Comparison of ENCODE assay signal across 27 mouse cellular contexts in genomic region chr8:125309985-125310384, GRCm38 (mm10).
DNase-seq lines count a peak whose midpoint lies in the region; ATAC-seq and TF ChIP-seq lines count a peak whose summit lies in the region.
"Had no signal": no experiment of that assay in that cellular context is flagged by ENCODE, and none has a peak within 500 bp of the region (broad histone marks: within the 10 kb centered on the region; RNA-seq: fewer than 3 reads in every experiment).

No protein-coding gene starts in this region.

- intact Hi-C loops in left cerebral cortex, postnatal 14 days (cut with DNase I), result no loop called here

- H3K27ac ChIP-seq in kidney, embryonic 15.5 days, result 0 out of 2 replicates have a peak overlapping the region, but pooled peaks have one; percentile 28
- H3K27ac ChIP-seq: embryonic facial prominence, embryonic 10.5 days; embryonic facial prominence, embryonic 15.5 days; forebrain, embryonic 12.5 days; heart, embryonic 15.5 days; intestine, embryonic 15.5 days; kidney, postnatal 0 days; limb, embryonic 12.5 days; liver, embryonic 15.5 days had no signal

- no peak overlapping the region for H3K4me2 ChIP-seq in kidney, embryonic 15.5 days
- H3K4me2 ChIP-seq: embryonic facial prominence, embryonic 15.5 days; forebrain, embryonic 12.5 days; heart, embryonic 15.5 days; intestine, embryonic 15.5 days; limb, embryonic 12.5 days; liver, embryonic 15.5 days; lung, embryonic 14.5 days had no signal

- no peak for ATAC-seq in kidney, embryonic 15.5 days (replicated peaks; ENCODE audit: low FRiP score)
- ATAC-seq: CD4-positive, CD25-positive, alpha-beta regulatory T cell, adult 4 months; hindbrain, embryonic 16.5 days; intestine, embryonic 15.5 days had no signal

- DNase-seq in kidney, postnatal 10 days, result no peak
- DNase-seq in left cerebral cortex, postnatal 14 days (ENCODE audit: low spot score in 2 of 2), result peak; percentile 19 to 27
- no peak for DNase-seq in left cerebral cortex, adult 11 months (ENCODE audit: low spot score)
- peak; percentile 58 for DNase-seq in brain, embryonic 14.5 days (ENCODE audit: low read depth)
- DNase-seq in right cerebral cortex, postnatal 36 days (ENCODE audit: low spot score in 2 of 2), result peak; percentile 10 to 30
- DNase-seq in MN1 (ENCODE audit: low spot score), result no peak
- DNase-seq: adrenal gland, postnatal 36 days; cerebellum, adult 9-10 months; gastrocnemius, postnatal 25 days; heart, adult 11 months; kidney, adult 2 months; lung, embryonic 14.5 days; lung, postnatal 14 days; midbrain, embryonic 14.5 days; thymus, postnatal 4 days had no signal

- no peaks in the 10 kb centered on the region for H3K27me3 ChIP-seq in kidney, embryonic 15.5 days
- H3K27me3 ChIP-seq: heart, embryonic 15.5 days; intestine, embryonic 15.5 days; limb, embryonic 12.5 days; liver, embryonic 15.5 days had no signal

- H3K4me3 ChIP-seq in kidney, embryonic 15.5 days (replicated peaks), result no peak overlapping the region
- H3K4me3 ChIP-seq: embryonic facial prominence, embryonic 10.5 days; embryonic facial prominence, embryonic 15.5 days; forebrain, embryonic 12.5 days; heart, embryonic 10.5 days; heart, embryonic 15.5 days; intestine, embryonic 15.5 days; limb, embryonic 12.5 days; liver, embryonic 15.5 days had no signal

- no peaks in the 10 kb centered on the region for H3K36me3 ChIP-seq in kidney, embryonic 15.5 days
- H3K36me3 ChIP-seq: embryonic facial prominence, embryonic 10.5 days; embryonic facial prominence, embryonic 15.5 days; forebrain, embryonic 12.5 days; heart, embryonic 15.5 days; intestine, embryonic 15.5 days; limb, embryonic 12.5 days; liver, embryonic 15.5 days had no signal

- WGBS in kidney, embryonic 15.5 days, result 59% methylated on average over 14 of the region's 14 CpGs

- H3K4me1 ChIP-seq in kidney, embryonic 15.5 days, result peaks cover 36% of the 10 kb centered on the region
- H3K4me1 ChIP-seq: liver, embryonic 15.5 days had no signal

- TF ChIP-seq CTCF in brain, embryonic 14.5 days (IDR thresholded peaks at IDR 0.05; ENCODE audit: borderline replicate concordance, extremely low read depth, insufficient read depth, insufficient read length), result no peak

- TF ChIP-seq POLR2A in brain, embryonic 14.5 days (IDR thresholded peaks at IDR 0.05; ENCODE audit: borderline replicate concordance, extremely low read depth, insufficient read depth, insufficient read length, poor library complexity, severe bottlenecking), result no peak

- H3K9ac ChIP-seq in kidney, embryonic 15.5 days, result no peak overlapping the region
- H3K9ac ChIP-seq: embryonic facial prominence, embryonic 15.5 days; forebrain, embryonic 12.5 days; heart, embryonic 15.5 days; intestine, embryonic 15.5 days; limb, embryonic 12.5 days; liver, embryonic 15.5 days; lung, embryonic 14.5 days had no signal

- H3K9me3 ChIP-seq in kidney, embryonic 15.5 days (replicated peaks), result peaks cover 2% of the 10 kb centered on the region; the same call in 1 of the 2 replicates
- H3K9me3 ChIP-seq: embryonic facial prominence, embryonic 10.5 days; embryonic facial prominence, embryonic 15.5 days; heart, embryonic 10.5 days; intestine, embryonic 15.5 days; limb, embryonic 12.5 days; liver, embryonic 15.5 days had no signal

Comparison
In these comparisons a context has a peak if more than half of its experiments do, and no peak if none do; other contexts are left out.
1. DNase-seq: peak in left cerebral cortex, postnatal 14 days (2 of 2), brain, embryonic 14.5 days (single experiment) and right cerebral cortex, postnatal 36 days (2 of 2); none in kidney, postnatal 10 days (single experiment), left cerebral cortex, adult 11 months (single experiment) and MN1 (single experiment).